Mouse (Mus musculus) CD4-positive, CD25-positive, alpha-beta regulatory T cell, adult 4 months (primary cell): ENCODE measurements around the gene Sept4. TPM values are rescaled to one million over a fixed set of nuclear protein-coding genes. Genes with fewer than 3 reads are reported as not detected.

Experiments
- ATAC-seq: one replicate; pipeline ENCODE4 v1.8.0; 2017
- polyA plus RNA-seq, 2 experiments: library from polyadenylated mRNA; unstranded; fragments of 100-300 nt; shearing (Covaris generic); gene quantifications; one replicate each; pipeline ENCODE4 v1.2.1; 2017

The Sept4 gene
- polyA plus RNA-seq, 2 experiments from 2014 or later, result 1.5 to 3.7 TPM

- ATAC-seq, result no peak
These were observed 11.0 kb downstream of the Sept4 start for GRCm38 (mm10) chr11:87579713-87580112.

DNA sequence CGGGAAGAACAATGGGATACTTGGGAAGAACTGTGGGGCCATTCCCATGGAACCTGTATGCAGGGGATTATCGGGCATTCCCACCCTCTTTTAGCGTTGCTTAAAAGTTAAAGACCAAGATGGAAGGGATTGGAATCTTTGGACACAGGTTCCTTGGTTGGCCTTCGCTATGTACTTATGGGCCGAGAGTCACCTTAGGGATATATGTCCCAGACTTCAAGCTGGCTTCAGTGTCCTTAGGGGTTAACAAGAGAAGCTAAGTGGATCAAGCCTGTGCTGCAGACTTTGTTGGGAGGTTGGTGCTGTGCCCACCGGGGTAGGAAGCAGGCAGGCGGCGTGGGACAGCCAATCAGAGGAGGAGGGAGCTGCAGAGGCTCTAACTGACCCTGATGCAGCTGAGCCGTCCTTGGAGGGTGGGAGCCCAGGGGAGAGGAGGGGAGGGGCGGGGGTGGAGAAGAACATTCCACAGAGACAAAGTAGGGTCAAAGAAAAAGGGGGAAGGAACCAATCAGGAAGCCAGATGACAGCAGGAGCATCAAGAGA lies 11.9 kb downstream of the Sept4 start:
- ATAC-seq, result no peak

GRCm38 (mm10) chr11:87581161-87581865 lies 12.6 kb downstream of the Sept4 start:
- no peak for ATAC-seq

GRCm38 (mm10) chr11:87581933-87582710 lies 13.4 kb downstream of the Sept4 start:
- no peak for ATAC-seq

- ATAC-seq, result no peak
These were observed 14.8 kb downstream of the Sept4 start for GRCm38 (mm10) chr11:87583291-87584034.

DNA sequence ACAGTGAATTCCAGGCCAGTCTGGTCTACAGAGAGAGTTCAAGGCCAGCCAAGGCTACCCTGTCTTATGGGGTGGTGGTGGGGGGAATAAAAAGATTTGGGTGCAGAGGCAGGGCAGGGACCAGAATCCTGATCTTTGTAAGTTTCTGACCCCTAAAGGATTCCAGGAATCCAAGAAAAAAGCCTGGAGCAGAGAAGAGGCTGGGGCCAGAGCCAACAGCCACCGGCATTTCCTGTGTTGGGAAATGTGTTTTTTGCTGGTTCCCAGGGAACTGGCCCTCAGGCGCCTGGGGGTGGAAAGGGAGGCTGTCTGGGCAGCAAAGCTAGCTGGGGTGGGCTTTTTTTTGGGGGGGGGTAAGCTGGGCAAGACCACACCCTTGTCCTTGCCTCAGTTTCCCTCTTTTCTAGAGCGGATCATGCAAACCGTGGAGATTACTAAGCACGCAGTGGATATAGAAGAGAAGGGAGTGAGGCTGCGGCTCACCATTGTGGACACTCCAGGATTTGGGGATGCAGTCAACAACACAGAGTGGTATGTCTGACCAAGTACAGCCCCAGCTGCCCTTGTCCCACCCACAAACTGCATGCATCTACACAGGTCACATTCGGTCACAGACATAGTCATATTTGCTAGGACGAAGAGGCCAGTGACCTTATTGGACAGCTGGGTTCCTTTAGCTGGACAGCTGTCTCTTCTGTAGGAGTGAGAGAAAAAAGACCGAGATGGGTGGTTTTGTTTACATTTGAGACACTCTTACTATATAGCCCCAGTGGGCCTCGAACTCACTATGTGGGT lies 16.2 kb downstream of the Sept4 start:
- ATAC-seq, result no peak

DNA sequence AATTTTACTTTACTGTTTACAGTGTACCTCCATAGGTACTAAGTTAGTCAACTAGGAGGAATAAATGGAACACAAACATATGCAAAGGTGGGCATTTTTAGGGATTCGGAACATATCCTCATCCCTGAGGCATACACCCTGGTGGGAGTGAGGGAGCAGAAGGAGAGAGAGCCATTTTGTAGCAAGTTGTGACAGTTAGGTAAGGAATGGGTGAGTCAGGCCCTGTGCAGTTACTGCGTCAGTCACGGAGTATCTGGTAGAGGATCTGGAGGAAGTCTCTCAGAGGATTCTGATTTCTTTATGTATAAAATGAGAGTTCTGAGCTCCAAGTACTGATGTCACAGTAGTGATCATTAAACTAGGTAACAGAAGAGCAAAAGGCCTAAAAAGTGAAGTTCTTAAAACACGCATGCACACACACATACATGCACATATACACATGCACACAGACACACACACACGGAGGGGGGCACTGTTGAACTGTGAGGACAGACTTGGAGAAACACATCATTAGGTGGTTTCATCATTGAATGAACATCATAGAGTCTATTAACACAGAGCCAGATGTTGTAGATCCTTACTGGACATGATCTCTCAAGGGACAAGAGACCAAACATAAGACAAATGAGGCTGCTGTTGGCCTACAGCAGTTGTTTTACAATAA lies 18.6 kb downstream of the Sept4 start:
- no peak for ATAC-seq

GRCm38 (mm10) chr11:87589605-87590004 lies 20.9 kb downstream of the Sept4 start:
- no peak for ATAC-seq

- no peak for ATAC-seq
These were observed 22.3 kb downstream of the Sept4 start for GRCm38 (mm10) chr11:87590841-87591525.

DNA sequence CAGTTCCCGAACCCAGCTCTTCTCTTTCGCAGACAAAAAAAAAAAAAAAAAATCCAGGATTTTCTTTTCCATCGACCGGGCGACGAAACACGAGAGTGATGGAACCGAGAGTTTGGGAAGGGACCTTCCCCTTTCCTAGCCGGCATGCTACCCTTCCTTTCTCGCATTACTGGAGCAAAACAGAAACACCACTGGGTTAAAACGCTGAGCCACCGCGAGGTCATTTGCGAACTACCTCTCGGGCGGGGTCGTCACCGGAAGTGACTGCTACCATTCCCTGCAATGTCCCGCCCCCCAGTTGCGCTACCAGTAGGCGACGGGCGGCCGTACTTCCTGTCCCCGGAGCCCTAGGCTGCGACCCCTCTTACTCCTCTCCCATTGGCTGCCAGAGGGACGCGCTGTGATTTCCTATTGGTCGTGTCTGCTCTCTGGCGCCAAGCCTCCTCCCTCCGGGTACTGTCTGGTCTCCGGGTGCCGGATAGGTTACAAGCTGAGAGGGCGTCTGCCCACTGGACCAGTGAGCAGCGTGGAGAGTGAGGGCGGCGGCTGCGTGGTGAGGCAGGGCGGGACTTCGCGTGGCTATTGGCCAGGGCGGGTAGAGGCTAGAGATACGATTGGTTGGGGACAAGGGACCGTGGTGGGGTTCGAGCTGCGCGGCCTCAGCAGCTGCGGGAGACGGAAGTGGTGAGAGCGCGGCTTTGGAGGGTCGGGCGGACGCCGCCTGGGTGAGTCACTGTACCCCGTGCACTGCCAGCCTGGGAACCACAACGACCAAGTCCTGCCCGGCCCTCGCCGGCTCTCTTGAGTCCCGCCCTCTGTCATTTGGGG lies 23.0 kb downstream of the Sept4 start, which contains the start of gene Mtmr4:
Mtmr4 (plus strand) TSS at position 637 of the 828 bp plus-strand sequence.
- ATAC-seq, result peak; percentile 92

- ATAC-seq, result no peak
These were observed 23.6 kb downstream of the Sept4 start for GRCm38 (mm10) chr11:87592354-87592695.

GRCm38 (mm10) chr11:87592713-87593598 lies 24.3 kb downstream of the Sept4 start:
- ATAC-seq, result no peak

DNA sequence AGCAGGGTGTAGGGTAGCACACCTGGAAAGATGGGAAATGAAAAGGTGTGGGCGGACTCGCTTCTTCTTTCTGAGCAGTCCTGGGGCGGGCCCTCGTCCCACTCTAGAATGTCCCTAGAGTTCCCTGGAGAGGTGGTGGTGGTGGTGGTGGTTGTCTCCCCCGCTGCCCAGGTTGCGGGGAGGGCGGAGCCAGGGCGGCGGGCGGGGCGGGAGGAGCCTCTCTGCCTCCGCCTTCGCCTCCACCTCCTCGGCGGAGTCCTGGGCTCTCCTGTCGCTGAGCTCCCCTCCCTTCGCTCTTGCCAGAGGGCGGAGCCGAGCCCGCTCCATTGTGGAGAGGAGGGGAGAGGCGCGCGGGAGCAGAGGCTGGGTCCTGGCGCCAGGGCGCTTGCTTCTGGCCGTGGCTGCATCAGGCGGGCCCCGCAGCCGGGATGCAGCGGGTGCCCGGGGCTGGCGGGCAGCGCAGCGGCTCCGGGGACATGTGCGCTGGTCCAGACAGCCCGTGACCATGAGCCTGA lies 26.7 kb downstream of the Sept4 start:
- no peak for ATAC-seq

GRCm38 (mm10) chr11:87595976-87596375 lies 27.3 kb downstream of the Sept4 start:
- ATAC-seq, result no peak

DNA sequence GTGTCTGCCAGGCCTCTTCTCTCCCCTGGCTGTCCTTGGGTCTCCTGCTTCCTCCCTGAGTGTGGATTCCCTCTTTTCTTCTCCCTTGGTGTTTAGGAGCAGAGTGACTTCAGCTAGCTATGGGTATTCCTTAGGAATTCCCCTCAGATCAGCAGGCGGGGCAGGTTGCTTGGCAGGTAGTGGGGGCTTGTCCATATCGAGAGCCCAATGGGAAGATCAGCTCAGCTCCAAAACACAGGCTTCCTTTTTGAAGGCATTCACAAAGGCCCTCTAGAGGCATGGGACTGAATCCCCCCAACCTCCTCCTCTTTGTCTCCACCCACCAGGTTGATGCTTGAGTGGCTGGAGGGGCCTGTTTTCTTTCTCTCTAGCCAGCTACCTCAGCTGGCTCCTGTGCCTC lies 27.8 kb downstream of the Sept4 start:
- ATAC-seq, result no peak

GRCm38 (mm10) chr11:87597061-87597460 lies 28.4 kb downstream of the Sept4 start:
- ATAC-seq, result no peak

DNA sequence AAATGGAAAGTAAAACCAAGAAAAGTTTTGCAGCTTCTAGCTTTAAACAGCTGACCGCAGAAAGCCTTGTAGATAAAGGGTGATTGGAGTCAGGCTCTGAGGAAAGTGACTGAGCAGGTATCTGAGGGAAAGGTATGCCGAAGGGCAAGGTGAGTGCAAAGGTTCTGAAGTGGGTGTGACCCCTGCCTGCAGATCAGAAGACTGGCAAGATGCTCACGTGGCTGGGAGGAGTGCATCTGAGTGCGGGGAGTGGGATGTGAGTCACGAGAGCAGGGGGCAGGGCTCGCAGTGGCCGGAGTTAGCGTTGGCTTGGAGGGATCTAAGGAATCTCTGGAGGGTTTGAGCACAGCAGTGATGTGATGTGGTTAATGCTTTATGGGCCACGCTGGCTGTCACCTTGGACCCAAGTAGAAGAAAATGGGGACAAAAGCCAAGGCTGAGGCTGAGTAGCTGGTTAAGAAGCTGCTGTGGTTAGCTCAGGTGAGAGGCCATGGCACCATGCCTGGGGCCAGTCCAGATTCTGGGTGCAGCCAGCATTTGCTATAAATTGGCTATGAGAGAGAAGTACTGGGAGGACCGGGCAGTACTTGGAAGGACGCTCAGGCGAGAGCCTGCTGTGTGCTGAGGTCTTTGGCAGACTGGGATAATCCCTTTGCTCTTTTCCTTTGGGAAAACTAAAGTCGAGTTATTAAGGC lies 30.8 kb downstream of the Sept4 start:
- no peak for ATAC-seq

DNA sequence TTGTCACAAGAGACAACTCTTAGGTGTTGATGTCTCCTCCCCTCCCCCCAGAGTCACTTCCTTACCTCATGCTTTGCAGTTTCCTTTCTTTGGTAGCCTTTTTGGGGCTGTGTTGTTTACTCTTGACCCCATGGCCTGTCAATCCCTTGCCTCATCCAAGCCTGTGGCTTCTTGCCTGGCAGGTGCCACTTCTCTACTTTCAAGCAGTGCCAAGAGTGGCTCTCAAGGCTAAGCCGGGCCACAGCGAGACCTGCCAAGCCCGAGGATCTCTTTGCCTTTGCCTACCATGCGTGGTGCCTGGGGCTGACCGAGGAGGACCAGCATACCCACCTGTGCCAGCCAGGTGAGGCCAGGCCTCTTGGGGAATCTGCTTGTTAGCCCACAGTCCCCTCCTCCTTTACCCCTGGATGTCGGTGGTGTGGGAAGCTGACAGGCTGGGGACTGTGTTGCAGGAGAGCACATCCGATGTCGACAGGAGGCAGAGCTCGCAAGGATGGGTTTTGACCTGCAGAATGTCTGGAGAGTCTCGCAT lies 31.7 kb downstream of the Sept4 start:
- no peak for ATAC-seq
